Mouse (Mus musculus): ENCODE data around the gene Gm16485. TPM values are rescaled to one million over a fixed set of nuclear protein-coding genes. Genes with fewer than 3 reads are reported as not detected.

Gene Gm16485
- 10 to 100 TPM; 12.5 to 12.7 TPM for total RNA-seq (2021)

DNA sequence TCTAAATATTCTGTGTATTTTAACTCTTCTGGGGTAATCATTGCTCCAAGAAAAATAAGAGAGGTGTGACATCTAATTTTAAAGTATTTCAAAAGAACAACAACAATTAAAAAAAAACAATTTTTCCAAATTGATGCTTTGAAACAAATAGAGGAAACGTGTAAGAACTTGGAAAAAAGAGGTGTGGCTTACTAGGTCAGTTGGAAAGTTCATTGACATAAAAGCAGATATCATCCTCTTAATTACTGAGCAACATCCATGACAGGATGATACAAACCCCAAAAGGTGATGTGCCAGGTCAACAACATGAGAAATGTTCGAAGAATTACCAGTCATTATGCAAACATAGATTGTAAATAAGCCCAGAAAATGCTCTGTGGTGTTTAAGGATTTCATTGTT, at the start of gene Gm16485:
TSS of gene Gm16485 (plus strand) at position 301 of the 400 bp plus-strand sequence.
- no peak for DNase-seq (ENCODE audit: low spot score in 2 of 2)
- intact Hi-C loops (cut with DNase I): no loop called here

DNA sequence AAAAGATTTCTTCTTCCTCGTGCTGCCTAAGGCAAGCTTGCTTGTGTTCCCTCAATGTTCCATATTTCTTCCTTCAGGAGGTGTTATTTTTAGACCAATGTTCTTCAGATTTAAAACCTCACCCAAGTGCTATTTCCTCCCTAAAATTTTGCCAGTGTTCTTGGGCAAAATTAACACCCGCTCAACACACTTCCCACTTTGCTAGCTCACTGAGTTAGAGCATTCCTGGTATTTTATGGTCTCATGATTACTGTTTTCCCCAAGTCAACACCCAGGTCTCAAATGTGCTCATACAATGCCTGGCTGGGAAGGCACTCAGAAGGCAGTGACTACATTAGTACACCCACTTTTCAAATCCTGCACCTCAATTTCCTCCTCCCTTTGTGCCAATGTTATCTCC, 44.0 kb upstream of the Gm16485 start:
- intact Hi-C loops (cut with DNase I): no loop called here
- DNase-seq (ENCODE audit: low spot score in 2 of 2): peak; percentile 26 to 28

DNA sequence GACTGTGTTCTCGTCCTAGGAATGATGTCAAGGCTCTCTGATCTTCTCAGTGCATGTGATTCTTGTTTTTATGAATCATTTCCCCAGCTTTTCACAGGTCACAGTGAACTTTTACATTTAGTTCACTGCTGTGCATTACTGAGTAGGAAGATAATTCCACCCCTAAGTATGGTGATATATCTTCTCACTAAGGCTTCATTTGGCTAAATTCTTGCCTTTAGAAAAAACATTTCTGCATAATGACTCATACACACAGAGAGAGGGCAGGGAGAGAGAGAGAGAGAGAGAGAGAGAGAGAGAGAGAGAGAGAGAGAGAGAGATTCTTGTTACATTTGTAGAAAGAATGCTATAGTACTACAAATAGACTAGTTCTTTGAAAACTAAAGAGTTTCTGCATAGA, 33.8 kb upstream of the Gm16485 start:
- intact Hi-C loops (cut with DNase I): no loop called here
- no peak for DNase-seq (ENCODE audit: low spot score in 2 of 2)

DNA sequence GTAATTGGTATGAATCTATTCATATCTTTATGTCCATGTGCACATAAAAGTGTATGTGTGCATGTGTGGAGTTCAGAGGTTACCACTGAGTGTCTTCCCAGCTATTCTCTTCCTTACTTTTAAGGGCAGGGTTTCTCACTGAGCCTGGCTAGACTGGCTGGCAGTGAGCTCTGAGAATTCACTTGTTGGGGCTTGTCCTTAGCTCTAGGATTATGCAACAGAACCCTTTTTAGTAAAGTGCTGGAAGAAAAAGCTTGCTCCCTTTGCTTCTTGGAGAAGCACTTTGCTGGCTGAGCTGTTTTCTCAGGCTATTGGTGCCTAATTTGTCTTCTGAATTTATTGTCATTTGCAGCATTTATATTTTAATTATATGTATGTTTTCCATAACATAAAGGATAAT, 18.3 kb upstream of the Gm16485 start:
- intact Hi-C loops (cut with DNase I): no loop called here
- no peak for DNase-seq (ENCODE audit: low spot score in 2 of 2)

DNA sequence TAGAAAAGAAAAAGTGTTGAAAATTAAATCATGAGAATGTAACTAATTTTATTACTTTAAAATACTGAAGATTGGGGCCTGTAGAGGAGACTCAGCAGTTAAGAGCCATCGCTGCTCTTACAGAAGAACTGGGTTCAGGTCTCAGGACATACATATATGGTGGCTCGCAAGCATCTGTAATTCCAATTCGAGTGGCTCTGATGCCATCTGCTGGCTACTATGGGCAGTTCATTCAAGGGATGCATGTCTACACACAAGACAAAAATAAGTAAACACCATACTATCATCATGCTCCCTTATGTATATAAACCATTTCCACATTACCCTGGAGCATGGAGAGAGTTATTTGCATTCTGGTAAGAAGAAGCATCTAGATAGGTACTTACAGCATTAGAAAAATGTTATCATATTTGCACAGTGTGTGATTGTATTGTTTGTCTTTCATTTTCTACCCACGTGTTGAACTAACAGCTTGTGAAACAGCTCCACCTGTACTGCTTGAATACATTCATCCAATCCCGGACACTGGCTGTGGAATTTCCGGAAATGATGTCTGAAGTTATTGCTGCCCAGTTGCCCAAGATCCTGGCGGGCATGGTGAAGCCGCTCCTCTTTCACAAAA, 7.0 kb upstream of the Gm16485 start:
- intact Hi-C loops (cut with DNase I): loop anchor here (1.0 kb wide), 1 partner anchor 264 kb away; no protein-coding TSS in a partner anchor
- DNase-seq (ENCODE audit: low spot score in 2 of 2): peak in 1 of 2 experiments; percentile 21

DNA sequence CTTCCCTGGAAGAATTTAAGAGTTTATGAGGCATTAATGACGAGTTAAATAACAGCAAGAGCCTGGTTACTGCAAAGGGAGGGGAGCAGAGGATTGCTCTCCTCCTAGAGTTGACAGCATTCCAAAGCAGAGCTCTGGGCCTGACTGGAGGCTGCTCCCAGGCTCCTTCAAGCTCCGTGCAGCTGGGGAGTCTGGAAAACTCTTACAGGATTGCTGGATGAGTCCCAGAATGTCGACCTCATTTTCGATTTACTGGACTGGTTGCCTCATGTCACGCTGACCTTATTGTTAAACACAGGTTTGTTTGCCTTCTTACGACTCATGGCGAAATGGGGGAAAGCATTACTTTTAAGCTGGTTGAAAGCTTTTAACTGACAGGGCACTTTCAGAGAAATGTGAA, 1.4 kb upstream of the Gm16485 start:
- intact Hi-C loops (cut with DNase I): no loop called here
- no peak for DNase-seq (ENCODE audit: low spot score in 2 of 2)

DNA sequence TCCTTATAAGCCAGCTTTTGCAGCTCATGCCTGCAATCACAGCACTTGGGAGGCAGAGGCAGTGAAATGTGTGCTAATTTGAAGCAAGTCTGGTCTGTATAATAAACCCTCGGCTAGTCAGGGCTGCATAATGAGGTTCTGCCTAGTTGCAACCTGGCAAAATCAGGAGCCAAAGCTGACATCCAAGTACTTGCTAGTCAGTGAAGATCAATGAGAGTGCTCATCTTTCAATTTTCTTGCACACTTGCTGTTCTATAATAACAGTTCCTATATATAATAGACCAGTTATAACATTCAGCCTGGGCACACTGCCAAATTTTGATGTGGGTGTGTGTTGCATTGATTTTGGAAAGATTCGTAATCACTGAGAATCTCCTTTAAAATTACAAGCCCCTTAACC, 6.2 kb downstream of the Gm16485 start:
- peak; percentile 11 to 24 for DNase-seq (ENCODE audit: low spot score in 2 of 2)
- intact Hi-C loops (cut with DNase I): no loop called here

DNA sequence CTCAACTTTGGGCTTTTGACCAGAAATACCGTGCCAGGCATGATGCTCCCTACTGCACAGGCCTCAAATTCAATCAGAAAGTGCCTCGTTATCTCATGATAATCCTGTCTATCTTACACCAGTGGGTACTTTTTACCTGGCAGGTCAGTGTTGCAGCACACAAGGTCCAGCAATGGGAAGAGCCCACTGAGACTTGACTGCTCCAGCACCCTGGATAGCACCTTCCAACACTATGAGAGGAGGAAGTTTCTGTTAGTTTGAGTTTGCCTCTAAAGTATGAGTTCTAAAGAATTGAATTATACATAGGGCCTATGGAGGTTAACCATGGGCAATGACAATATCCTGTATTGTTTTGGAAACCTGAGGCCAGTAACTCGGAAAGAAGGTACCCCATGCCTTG, 10.7 kb downstream of the Gm16485 start:
- intact Hi-C loops (cut with DNase I): no loop called here
- no peak for DNase-seq (ENCODE audit: low spot score in 2 of 2)

DNA sequence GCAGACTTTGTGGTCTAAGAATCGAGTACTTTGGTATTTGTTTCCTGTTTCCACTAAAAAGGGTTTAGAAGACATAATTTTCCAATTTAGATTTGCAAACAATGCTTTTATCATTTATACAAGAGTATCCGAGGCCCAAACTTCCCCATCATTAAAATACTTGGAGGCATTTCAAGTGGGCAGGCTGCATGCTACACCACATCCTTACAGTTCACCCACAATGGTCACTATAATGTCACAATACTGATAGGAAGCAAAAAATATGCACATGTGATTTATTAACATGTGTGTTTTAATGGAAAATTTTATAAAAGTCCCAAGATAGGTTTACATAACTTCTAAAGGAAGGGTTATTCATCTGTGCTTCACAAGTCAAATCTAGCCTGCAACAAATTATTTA, 24.9 kb downstream of the Gm16485 start:
- intact Hi-C loops (cut with DNase I): no loop called here
- no peak for DNase-seq (ENCODE audit: low spot score in 2 of 2)

DNA sequence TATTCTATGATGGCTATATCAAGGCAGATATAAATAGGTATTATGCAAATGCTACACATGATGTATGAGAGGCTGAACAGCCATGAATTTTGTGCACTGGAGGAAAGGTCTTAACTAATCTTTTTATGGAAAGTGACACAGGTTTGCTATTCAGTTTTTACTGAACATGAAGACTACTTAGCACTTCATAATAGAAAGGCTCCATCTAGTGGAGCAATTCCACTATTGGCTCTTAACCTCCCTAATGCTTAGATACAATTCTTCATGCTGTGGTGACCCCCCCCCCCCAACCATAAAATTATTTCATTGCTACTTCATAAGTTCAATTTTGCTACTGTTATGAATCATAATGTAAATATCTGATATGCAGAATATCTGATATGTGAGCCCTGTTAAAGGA, 29.6 kb downstream of the Gm16485 start:
- intact Hi-C loops (cut with DNase I): no loop called here
- no peak for DNase-seq (ENCODE audit: low spot score in 2 of 2)

DNA sequence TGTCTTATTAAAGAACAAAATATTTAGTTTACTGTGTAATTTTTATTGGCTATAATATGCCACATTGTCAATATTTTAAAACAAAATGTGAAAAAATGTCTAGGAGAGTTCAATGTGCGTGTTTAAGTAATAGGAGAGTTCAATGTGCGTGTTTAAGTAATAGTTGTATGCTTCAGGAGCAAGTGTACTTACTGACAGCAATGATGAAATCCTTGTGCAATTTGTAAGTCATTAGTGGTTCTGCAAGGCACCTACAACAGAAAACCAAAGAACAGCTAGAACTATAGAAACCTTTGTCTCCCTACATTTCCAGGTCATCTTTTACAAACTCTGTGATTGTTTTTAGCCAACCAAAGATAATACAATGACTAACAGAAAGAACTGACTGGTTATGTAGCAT, 43.5 kb downstream of the Gm16485 start:
- intact Hi-C loops (cut with DNase I): no loop called here
- DNase-seq (ENCODE audit: low spot score in 2 of 2): no peak

Other genes with a start within 250 kb of the Gm16485 start
- gene Pgr, start 72.0 kb upstream of the Gm16485 start, total RNA-seq (2021): 10 to 100 TPM; 19.5 to 20.5 TPM

Measured in left cerebral cortex, postnatal 36 days (tissue).